Mouse (Mus musculus) NIH3T3 (cell line): Measurements from ENCODE around the gene Arhgef17.

Experiments
- DNase-seq: peaks from one replicate; pipeline ENCODE4 v3.0.0-alpha.2; 2012; ENCODE audit warnings: low read depth

The Arhgef17 gene

DNA sequence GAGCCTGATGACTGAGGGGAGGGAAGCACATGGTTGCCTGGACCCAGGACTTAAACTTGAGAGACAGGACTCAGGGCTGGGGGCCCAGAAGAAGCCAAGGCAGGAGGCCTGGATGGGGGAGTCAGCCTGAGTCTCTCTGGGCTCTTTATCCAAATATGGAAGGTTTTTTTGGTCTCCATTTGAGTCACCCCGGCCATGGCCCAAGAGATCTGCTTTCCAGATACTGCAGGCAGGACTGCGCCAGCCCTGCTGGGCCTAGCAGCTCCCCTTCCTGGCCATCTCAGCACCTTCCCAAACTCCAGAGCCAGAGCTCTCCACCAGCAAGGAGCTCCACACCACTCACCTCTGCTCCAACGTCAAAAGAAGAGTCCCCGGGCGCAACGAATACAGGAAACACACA, 15.4 kb downstream of the Arhgef17 start:
- peak; percentile 87 for DNase-seq

DNA sequence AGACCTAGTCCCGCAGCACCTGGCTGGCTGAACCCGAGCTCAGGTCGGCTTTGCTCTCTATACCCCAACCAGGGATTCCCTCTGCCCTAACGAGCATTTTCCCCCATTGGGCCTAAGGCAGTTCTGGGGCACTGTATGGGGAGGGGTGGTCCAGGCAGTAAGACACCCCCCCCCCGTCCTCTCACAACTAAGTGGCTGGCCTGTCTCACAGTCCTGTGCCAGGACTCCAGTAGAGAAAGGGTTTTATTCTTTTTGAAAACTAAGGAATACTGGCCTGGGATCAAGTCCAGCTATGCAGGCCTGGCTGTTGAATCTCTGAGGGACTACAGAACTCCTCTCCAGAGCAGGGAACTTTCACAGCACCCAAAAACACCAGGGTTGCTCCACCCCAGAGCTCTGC, 16.7 kb downstream of the Arhgef17 start:
- no peak for DNase-seq

DNA sequence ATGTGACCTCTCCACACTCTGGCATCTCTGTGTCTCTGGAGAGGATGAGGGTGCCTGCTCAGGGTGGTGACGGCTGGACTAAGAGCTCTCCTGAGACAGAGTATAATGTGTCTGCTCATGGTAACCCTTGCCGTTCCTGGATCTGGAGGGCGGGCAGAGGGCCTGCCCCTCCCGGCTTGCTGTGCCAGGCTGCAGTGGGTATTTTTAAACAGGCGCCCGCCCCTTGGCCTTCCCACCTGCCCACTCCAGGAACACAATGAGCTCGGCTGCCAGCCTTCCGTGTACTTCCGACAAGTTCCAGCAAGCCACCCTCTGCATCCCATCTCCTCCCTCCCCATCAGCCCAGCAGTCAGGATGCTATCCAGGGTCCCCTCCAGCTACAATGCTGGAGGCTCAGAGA, 20.1 kb downstream of the Arhgef17 start:
- no peak for DNase-seq

DNA sequence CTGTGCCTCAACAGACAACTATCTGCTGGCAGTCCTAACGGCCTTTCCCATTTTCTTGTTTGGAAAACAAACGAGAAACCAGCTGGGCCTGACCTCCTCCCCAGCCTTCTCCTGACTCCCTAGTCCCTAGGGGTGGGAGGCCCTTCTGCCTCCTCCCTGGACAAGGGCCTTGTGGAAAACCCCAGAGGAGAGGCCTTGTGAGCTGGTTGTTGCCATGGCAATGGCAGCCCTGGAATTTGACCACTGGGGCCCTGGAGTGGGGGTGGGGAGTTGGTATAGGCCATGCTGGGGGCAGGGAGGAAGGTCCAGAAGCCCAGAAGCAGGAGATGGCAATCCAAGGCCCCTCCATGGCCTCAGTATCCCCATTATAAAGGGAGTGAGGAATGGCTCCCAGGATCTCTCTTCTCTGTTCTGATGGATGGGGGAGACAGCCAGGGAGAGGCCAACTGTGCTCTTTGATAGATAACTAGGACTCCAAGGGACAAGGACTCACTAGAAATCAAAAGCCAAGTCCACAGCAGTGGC, 20.6 kb downstream of the Arhgef17 start:
- peak; percentile 71 for DNase-seq

DNA sequence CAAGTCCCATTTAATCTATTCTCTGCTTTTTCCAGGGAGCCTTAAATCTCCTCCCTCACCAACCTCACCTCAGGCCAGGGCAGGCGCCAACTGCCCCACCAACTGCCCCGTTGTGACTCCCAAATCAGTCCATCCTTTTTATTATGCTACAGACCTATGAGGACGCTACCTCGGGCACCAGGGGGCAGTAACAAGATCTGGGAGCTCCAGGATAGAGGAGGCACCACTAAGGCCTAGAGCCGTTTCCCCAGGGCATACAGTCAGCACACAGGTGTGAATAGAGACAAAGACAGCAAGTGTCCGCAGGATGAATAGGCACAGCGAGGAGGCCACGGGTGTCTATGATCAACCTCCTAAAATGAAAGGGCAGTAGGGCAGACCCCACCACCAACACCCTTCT, 23.3 kb downstream of the Arhgef17 start:
- peak; percentile 69 for DNase-seq

DNA sequence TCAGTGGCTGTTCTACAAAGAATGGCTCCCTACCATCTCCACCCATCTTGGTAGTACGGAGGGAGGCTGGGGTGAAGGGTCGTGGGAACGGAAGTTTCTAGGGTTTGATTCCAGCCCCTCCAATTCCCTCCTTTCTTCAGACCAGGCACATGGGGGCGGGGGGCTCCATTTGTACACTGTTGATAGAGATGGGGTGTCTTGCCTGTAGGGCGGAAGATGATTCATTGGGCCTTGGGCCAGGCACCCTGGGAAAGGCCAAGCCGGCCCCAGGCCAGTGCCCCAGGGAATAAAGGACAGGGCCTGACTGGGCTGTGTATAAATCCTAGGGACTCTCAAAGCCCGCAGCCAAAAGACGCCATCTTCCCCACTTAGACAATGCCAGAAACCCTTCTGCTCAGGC, 23.8 kb downstream of the Arhgef17 start:
- DNase-seq: peak; percentile 30

DNA sequence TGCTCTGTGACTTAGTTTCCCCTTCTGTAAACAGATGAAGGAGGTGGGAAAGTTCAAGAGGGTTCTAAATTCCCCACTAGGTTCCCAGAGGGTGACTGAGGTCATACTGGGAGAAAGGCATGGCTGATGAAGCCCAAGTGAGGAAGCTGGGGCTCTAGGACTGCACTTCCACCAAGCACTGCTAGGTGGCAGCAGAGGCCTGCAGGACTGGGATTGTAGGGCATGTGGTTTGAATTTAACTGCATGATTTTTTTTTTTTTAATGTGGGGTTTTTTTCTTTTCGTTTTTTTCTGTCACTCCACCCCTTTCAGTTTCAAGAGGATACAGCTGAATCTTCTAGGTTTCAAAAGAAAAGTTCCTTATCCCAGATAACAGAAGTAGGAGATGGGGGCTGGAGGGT, 24.7 kb downstream of the Arhgef17 start:
- peak; percentile 90 for DNase-seq

DNA sequence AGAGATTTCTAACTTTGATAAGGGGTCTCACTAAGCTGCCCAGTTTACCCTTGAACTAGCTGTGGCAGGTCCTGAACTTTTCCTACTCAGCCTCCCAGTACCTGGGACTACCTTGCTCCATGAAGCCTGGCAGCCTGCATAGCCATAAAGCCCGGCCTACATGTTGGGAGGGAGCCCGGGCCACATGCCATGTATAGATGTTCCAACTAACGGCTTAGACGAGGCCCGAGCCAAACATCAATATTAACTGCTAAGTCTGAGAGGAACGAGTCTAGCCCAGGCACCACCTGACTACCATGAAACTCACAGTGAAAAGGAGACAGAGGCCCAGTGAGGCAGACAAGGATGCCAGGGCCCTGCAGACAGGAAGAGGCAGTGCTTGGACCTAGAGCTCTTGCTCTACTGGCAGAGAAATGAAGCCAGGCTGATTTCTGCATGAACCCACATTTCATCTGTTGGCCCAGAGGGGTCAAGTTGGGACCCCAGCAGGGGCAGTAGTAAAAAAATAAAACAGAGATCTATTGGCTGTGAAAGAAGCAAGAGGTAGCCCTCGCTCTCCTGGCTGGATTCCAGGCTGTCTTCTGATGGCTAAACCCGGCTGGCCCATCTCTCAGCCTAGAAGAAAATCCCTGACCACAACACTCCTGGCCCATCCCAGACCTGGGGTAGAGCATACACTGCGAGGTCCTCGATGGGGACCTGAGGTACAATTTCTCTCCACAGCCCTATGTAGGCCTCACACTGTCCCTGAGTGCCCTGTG, 25.7 kb downstream of the Arhgef17 start:
- no peak for DNase-seq

DNA sequence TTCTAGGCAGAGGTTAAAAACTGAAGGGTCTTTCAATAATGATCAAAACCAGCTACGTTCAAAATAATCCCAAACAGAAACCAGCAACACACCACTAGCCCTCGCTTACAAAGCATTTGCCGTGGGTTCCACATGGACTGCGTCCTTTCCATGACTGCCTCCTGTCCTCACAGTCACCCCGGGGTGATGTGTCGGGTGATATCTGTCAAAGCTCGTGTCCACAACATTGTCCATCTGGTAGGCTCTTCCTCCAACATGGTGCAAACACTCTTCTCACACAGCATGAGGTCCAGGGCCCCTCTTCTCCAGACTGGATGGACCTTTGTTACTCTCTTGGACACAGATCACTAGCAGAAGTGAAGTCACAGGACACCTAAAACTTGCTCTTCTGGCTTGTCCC, 26.9 kb downstream of the Arhgef17 start:
- no peak for DNase-seq

DNA sequence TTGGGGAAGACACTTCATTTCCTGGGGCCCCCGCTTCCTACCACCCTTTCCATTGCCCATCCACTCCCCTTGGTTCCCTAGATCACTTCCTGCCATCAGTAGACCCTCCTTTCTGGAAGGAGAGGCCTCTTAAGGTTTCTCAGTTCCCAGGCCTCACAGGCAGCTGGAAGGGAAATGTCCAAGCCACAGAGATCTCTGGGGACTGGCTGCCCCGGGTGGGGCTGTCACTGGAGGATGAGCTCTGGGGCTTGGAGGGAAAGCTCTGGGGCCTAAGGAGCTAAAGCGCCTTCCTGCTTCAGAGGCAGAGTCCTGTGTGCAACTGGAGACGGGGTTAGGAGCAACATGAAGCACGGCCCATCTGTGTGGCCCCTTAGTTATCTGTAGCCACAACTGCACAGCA, 27.3 kb downstream of the Arhgef17 start:
- no peak for DNase-seq

DNA sequence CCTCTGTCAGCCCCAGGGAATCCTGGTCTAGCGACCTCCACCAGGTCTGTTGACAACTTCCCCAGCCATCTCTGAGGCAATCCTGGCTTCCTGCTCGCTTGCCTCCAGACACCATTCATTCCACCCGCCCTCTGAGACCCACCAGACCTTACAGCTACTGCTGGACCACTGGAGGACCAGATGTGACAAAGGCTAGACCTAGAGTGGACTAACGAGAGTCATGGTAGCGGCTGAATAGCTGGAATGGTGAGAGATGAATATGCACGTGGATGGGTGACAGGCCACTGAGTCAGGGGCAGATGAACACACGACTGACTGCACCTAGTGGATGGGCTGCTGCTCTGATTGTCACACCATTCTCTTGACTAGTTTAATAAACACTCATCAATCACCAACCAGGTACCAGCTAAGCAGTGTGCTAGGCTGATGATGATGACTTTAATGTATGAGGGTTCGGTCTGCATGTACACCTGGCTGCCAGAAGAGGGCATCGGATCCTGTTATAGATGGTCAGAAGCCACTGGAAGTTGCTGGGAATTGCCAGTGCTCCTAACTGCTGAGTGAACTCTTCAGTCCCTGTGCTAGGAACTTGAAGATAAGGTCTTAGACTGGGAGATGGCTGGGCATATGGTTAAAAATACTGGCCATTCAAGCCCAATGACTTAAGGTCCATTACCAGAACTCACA, 29.3 kb downstream of the Arhgef17 start:
- peak; percentile 60 for DNase-seq

DNA sequence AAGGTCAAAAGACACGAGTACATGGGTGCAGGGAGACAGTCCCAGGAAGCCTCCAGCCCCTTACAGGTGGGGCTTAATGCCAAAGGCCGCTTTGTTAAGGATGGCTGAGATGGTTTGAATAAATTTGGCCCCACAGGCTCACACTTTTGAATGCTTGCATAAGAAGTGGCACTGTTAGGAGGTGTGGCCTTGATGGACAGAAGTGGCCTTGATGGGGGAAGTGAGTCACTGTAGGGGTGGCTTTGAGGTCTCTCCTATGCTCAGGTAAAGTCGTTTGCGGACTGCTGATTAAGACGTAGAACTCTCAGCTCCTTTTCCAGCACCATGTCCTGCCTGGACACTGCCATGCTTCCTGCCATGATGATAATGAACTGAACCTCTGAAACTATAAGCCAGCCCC, 34.1 kb downstream of the Arhgef17 start:
- DNase-seq: no peak

DNA sequence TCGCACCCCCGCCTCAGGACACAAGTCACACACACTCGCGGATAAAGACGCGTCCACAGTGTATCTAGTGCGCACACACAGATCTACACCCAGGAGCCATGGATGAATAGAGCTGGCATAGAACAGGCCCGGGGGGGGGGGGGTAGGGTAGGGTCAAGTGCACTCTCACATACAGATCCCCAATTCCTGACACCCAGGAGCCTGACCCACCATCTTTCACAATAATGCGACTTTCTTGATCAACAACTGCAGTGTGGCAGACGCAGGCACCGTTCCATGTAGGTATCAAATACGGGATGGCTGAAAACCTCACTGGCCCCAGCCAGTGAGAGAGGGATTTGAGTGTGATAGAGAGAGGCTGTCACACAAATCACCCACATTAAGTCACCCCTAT, 37.1 kb downstream of the Arhgef17 start:
- DNase-seq: no peak

DNA sequence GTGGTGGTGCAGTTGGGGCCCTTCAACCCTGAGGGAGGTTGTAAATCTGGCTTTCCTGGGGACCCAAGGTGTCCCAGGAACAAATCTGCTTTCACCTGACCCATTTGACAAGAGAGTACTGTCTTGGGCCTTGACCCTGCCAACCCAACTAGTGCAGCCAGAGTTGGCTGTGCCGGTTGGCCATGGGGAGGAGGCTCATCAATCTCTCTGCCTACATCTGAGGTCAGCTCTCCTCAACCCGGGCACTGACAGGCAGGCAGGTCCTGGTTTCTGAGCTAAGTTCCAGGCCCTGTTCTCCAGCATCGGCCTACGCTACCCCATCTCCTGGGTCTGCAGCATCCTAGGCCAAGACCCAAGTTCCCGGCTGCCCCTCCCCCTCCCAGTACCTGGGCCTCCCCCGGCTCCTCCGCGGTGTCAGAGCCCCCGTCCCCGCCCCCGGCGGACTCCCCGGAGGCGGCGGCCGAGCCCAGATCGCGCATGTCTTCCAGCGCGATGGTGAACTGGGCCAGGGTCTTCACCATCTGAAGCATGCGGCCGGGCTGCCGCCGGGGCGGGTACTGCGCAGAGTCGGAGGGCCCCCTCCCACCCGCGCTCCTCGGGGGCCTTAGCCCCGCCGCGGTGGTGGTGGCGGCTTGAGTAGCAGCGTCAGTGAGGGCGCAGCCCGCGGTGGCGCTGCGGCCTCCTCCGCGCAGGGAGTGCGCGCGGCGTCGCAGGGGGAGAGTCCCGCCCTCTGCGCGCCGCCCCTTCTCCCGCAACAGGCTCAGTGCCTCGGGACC, 37.7 kb downstream of the Arhgef17 start:
- DNase-seq: no peak

DNA sequence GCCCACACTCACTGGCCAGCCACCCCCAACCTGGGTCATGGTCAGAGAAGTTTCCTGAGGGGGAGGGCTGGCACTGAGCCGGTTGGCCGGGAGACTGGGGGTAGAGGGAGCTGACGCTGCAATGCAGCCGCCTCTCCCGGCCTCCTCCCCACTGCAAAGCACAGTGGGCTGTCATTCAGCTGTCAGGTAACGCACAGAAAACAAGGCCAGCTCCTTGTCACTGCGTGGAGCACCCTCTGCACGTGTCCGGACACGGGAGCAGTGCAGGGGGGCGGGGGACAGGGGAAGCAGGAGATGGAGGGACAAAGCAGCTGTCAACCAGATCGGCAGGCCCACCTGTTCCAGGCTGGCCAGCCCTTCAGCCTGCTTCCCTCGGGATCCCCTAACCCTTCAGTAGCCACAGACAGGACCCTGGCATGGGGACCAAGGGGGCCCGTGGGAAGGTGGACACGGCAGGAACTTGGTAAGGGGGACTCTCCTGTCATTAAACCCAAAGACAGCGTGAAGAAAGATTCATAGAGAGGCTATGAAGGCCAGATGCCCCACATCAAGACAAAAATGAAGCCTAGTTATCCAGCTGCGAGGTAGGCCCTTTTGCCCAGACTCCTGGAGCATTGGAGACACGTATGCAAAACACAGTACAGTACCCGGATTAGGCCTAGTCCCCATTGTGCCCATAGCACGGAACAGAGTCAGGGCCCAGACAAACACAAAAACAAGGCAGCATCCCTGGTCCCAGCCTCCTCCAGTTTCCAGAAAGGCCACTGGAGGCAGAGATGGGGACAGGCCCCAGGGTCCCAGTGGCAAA, 38.5 kb downstream of the Arhgef17 start:
- no peak for DNase-seq

DNA sequence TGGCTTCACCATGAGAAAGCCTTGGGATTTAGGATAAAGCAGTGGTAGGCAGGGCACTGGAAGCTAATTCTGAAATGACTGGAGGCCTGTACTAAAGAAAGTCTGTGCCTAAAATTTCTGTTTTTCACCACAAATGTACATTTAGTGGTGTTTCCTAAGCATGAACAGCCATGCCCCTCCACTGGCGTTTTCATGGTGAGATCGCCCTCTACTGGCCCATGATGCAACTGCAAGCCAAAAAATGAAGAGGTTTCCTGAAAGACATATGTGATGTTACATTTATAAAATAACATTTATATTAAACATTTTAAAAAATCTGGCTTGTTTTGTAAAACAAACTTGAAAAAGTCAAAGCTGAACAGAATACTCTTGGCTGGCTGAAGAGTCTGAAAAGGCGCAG, 45.4 kb downstream of the Arhgef17 start:
- DNase-seq: peak; percentile 75

DNA sequence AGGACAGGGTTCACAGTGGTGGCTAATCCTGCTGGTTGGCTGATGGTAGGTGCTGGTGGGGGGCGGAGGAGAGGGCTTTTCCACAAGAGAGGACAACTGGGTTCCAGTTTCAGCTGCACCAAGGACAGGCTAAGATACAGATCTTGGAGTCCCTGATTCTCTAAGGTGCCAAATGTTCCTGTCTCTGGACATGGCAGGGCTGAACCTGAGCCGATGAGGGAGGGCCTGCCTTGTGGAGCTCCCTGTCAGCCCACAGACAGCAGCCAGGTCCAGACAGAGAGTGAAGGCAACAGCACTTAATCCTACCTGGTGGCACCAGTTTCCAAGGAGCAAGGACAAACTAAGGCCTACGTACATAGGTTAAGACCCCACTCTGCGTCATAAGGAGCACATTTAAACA, 47.4 kb downstream of the Arhgef17 start:
- no peak for DNase-seq

DNA sequence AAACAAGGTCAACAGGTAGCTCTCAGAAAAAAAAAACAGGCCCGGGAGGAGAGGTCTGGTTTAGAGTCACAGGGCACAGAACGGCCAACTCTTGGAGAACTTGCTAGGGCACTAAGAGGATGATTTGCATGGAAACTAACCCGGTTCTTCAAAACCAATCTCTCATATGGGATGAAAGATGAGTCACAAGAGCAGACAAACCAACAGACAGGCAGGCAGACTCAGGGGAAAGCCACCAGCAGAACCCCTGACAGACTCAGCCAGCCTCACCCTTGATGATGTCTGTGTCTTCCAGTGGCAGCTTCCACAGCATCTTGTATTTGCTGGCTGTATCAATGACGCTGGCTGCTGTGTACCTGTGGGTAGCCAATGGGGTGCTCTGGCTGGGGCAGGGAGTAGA, 50.0 kb downstream of the Arhgef17 start:
- DNase-seq: no peak

DNA sequence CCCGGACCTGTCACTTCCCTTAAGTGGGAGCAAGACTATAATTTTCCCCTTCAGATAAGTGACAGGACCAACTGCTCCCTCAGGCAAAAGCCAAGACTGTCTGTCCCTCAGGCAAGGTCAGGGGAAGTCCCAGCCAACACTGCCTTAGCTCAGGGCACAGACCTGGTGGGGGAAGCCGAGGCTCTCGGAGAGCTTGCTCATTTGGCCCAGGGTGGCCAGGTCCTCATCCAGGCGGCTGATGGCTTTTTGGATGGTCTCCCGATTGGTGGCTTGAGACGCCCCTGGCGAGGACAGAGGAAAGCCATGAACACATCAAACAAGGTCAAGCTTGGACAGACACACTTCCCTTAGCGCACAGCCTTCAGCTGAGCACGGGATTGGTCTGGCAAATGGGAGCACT, 50.4 kb downstream of the Arhgef17 start:
- DNase-seq: no peak

DNA sequence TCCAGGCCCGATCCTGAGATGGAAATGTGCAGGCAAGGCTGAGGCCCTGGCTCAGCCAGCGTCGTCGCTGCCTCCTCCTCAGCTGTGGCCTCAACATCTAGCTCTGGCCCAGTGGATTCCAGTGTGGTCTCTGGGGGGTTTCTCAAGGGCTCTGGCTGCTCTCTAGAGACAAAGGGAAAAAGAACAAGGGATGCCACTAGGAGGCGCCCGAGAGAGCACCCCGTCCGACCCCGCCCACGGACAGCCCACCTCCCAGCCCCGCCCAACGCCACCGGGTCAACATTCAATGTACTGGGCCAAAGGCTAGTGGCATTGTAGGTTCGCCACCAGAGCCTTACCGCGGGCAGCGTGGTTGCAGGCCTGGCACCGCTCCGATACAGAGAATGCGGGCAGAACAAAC, 52.3 kb downstream of the Arhgef17 start:
- peak; percentile 64 for DNase-seq

DNA sequence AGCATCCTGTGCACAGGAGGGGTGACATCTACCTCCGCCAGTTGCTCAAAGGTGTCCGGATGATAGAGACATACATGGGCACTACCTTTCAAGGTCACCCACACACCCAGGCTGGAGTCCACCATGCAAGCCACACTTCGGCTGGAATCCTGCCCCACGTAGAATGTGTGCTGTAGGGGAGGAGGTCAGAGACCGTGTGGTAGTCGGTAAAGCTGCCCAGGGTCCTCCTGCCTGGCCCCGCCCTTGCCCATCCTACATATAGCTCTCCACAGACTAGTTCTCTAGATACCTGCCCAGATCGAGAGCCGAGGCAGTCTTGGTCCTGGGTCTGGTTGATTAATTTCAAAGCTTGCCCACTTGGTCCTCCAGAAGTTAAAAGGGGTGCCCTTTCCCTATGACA, 55.1 kb downstream of the Arhgef17 start:
- DNase-seq: no peak

DNA sequence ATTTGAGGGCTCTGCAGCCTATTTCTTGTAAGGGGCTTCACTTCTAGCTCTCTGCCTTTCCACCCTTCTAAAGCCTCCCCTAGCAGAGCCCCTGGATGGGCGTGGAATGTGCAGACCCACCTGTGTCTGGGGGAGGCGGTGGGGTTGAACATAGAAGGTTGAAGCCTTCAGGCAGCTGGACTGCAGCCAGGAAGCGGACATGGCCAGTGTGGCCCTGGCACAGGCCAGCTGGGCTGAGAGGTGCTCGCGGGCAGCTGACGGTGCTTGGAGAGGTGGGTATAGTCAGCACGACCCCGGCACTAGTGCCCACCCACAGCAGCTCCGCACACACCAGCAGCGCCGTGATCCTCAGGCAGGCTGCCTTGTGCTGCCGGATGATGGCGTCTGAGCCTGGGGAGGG, 55.6 kb downstream of the Arhgef17 start:
- DNase-seq: no peak
